Mouse (Mus musculus) heart, postnatal 25 days (tissue): ENCODE data around the gene Podxl. TPM values are rescaled to one million over a fixed set of nuclear protein-coding genes. Genes with fewer than 3 reads are reported as not detected.

Experiments
- DNase-seq: peaks from one replicate; pipeline ENCODE4 v3.0.0; 2022; ENCODE audit warnings: low spot score
- intact Hi-C: fragments of 180-260 bp; cut with DNase I; formaldehyde crosslinking; loops from one replicate; pipeline ENCODE4 v1.15.1; 2025
- total RNA-seq, 2 experiments: library from RNA; stranded (reverse); gene quantifications; 2 replicates each; pipeline ENCODE4 v1.2.3; 2021

Podxl gene
- 10 to 100 TPM; 77.2 to 94.5 TPM for total RNA-seq

DNA sequence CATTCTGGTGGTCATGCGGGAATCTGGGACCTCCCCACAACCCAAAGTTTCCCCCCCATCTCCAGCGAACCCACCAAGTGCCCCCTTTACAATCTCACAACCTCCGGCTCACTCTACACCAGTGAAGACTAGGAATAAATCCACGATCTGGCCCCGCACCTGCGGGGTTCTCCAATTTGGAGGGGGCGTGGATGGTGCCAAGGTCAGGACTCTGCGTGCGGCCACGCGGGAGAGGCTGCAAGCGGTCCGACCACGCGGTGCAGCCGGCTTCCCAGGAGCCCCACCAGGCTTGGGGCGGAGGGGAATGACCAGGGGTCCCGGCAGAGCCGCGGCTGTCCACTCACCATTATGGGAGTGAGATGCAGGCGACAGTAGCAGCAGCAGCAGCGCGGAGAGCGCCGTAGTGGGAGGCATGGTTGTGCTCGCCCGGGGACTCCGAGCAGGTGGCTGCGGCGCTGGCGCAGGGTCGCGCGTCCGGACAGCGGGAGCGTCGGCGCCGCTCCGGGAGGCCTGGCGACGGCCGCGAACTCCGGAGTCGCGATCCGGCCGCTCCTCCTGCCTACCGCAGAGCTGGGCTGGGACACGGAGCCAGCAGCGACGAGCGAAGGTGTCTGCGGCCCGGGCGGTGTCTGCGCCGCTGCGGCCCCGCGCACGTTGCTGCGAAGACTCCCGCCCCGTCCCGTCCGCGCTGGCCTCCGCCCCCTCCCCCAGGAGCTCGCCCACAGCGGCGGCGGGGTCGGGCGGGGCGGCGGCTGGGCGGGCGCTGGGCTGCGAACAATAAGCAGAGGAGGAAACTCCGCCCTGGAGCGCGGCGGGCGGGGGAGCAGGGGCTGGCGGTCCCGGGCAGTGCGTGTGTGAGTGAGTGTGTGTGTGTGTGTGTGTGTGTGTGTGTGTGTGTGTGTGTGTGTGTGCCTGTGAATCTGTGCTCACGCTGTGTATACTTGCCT, at the start of gene Podxl:
Gene Podxl, minus strand, starts transcription at position 747 of the 947 bp plus-strand sequence.
- peak; percentile 82 for DNase-seq
- intact Hi-C loops, result loop anchor here (2.0 to 5.0 kb wide), 3 partner anchors 35 to 75 kb away; no protein-coding TSS in a partner anchor

DNA sequence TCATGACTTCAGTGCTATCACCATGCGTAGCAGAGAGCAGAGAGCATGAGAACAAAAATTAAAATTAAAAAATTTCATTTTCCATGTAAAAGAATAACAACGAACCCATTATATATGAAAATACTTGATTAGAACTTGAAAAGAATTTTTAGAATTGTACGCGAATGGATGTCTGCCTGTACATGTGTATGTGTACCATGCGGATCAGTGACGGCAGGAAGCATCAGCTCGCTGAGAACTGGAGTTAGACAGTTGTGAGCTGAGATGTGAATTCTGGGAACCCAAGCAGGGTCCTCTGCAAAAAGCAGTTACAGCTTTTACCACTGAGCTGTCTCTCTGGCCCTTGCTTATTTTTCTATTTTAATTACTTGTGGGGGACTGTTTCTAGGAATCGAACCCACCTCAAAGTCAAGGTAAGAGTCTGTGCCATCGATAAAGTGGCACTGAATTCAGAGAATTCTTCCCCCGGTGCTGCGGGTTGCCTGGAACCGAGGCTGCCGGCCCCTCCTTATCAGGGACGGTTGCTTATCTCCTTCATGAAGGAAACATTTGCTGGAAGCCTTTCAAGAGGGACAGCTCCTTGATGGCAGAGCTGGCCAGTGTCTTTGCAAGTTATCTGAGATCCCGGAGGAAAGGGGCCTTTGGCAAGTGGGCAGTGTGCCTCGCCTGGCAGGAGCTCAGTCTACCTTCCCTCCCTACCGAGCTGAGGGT, 48.9 kb upstream of the Podxl start:
- no peak for DNase-seq
- intact Hi-C loops, result no loop called here

DNA sequence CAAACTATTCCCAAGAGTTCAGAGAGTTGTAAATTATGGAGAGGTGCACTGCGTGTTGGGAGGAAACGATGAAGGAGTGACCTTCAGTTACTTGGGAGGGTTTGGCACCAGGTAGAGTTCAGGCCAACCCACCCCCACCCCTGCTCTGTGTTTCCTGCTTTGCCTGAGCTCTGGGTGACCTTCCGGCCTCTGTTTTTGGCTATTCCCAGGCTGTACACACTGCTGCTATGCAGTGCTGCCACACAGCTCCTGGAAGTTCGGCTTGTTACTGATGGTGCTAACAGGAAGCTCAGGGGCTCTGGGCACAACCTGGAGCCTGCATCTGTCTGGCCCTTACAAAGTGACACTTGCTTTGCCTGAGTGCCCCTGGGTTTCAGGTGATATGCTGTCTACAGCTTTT, 42.6 kb upstream of the Podxl start:
- intact Hi-C loops, result no loop called here
- DNase-seq, result no peak

DNA sequence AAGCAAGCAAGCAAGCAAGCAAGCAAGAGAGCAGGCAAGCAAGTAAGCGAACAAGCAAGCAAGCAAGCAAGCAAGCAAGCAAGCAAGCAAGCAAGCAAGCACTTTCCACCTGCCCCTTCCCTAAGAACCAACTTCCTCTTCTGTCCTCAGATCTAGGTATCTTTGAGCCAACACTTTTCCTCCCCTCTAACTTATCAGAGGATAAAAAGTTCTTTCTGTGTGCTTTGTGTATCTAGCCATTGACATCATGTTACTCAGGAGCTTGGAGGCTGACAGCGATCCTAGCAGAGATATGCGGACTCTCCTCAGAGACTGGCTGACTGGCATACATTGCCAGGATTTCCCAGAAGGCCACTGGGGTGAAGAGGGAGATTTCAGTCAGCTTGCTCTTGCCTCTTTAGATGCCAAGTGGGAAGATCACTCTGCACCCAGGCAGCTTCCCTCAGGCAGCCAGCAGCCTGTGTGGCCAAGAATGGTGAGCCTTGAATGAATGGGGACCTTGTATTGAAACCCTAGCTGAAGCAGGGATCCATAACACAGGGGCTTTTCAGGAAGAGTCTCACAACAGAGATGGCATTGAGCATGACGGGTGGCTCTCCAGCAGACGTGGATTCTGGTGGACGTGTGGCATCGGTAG, 41.0 kb upstream of the Podxl start:
- no peak for DNase-seq
- intact Hi-C loops, result no loop called here

DNA sequence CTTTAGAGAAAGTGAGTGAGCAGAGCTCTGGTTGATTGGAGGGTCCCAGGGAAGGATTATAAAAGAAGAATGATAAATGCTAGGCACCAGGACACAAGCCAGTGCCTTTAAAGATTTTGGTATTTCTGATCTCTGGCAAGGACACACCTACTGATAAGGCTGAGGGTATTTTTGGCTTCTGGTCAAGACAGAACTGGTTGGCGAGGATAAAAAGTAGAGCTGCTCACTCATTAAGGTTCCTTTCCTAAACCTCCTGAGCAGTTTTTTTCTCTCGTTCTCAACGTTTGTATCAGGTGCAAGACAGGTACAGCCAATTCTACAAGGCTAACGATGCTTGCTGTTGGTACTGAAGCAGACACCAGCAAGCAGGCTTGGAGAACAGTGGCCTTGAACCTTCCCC, 38.7 kb upstream of the Podxl start:
- intact Hi-C loops, result no loop called here
- no peak for DNase-seq

DNA sequence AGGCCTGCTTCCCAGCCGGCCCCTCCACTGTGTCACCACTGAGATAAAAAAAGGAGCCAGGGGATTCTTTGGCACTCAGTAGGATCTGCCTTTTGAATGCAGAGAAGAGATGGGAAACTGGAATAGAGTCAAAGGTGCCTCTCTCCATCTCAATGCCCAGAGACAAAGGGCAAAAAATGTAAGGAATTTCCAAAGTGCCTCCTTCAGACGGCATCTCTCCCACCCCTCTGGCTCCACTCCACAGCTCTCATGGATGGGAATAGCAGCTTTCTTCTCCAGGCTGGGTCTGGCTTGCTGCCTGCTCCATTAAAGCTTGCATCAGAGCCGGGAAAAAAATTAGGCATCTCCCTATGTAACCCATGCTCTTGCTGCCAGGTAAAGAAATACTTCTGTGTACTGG, 37.4 kb upstream of the Podxl start:
- DNase-seq, result no peak
- intact Hi-C loops, result no loop called here

DNA sequence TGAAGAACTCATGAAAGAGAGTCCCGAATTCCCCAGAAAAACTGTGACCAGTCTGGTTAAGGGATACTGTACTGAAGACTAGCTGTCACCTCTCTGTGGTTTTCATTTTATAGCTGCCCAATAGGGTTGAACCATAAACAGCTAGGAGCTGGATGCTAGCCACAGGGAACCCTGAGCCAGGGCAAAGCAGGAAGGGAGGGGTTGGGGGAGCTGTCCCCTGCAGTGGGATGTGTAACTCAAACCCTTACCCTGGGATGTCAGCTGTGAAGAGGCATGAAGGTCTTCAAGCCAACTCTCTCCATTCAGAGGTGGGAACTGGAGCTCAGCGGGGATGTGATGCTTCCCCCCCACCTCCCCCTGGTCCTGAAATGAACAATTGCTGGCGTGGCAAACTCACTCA, 36.1 kb upstream of the Podxl start:
- intact Hi-C loops, result no loop called here
- DNase-seq, result no peak

DNA sequence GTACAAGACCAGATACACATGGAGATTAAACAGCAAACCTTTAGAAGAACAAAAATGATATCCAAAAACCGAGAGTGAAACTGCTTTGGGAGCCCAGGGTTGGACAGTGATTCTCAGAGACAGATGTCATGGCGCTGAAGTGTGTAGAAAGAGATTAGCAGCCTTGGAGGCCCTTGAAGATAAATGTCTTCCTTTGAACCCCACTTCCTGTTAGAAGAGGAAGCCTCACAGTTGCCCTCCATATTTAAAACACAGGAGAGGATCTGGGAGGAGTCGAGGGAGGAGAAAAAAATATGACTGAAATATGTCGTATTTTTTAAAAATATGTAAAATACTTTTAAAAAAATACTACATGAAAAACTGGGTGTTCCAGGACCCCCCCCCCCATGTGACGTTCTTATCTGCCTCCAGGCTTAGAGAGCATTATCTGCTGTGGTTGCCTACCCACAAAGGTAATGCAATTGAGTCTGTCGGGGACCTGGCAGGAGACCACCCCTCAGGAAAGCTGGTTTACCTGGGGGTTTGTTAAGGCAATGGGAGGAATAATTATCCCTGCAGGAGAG, 34.6 kb upstream of the Podxl start:
- intact Hi-C loops, result no loop called here
- DNase-seq, result no peak

DNA sequence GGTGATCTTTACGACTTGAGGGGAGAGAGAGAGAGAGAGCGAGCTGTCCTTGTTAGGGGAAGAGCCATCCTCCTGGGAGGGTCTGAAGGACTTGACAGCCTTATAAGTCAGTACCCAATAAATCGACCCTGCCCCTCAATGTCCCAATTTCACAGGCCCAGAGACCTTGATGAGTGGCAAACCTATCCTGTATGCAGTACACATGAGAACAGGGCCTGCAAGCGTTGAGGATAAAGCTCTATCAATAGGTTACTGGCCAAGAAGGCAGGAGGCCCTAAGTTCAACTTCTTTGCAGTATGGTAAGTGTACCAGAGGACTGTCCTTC, 33.3 kb upstream of the Podxl start:
- no peak for DNase-seq
- intact Hi-C loops, result no loop called here

DNA sequence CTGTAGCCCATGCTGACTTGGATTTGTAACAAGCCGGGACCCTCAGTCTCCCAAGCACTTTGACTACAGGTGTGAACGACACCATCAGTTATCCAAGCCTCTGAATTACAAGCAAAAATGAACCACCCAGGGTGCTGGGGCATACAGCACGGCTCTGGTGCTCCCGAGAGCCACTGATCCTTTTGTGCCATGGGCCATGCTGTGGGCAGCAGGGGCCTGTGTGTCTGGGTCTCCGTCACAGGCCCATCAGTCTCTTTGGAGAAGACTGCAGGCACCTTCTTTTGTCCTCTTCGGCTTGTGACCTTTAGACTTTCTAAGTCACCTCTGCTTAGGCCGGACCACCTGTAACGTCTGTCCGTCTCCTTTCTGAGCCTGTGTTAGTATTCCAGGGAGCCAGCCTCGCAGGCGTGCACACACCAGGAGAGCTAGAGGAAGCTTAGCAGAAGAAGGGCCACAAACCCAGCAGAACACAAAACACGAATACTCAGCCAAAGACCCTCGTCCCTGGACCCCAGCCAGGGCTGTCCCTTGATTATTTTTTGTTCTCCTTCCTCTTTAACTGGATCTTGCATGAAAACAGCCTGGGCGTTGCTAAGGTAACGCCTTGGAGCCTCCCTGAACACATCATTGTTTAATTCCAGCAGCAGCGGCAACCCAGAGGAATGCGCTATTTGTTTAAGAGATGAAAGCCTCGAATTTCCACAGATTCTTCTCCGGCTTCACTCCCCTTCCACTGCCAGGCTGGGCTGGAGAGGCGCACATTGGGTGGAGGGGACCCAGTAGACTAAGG, 32.8 kb upstream of the Podxl start:
- peak; percentile 55 for DNase-seq
- intact Hi-C loops, result no loop called here

DNA sequence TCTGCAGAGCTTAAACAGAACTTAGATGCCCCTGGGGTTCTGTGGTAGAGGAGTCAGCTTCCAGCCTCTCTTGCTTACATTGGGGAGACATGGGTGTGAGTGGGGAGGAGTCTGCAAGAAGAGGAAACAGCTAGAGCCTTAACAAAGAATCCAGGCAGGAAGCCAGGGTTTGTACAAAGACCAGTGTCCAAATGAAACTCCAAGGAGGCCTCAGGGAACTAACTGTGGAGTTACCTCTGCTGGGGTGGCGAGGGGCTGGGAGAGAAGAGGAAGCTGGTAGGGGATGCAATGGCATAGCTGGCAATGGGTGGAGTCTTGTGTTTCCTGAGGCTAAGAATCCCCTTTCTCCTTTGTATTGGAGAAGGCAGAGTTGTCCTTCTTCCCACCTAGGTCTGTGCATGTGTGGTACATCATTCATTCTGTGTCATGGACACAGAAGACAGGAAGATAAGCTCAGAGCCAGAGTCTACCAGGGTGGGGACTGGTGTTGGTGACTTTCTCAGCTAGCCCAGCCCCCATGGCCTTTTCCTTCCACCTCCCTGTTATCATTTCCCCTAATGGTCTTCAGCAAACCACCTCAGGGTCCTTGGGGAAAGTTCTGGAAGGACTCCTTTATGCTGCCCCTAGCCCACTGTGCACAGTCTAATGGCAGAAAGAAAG, 28.9 kb upstream of the Podxl start:
- no peak for DNase-seq
- intact Hi-C loops, result loop anchor here (5.0 kb wide), 1 partner anchor 45 kb away; no protein-coding TSS in a partner anchor

DNA sequence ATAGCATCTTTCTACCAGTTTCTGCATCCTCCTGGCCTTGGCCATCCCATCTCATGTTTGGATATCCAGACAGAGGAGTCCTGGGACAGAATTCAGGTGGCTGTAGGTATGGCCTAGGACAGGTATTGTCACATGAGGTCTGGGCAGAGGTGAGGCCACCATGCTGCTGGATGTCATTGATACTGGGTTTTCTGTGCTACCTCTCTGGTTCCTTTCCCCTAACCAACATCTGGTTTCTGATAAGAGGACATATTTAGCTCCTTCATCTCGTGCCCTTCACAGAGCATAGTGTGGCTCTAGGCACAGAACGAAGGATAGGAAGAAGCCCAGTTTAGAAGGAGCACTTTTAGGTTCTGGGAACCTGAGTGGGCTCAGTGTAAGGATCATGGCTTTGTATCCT, 28.3 kb upstream of the Podxl start:
- intact Hi-C loops, result loop anchor here (5.0 kb wide), 1 partner anchor 45 kb away; no protein-coding TSS in a partner anchor

DNA sequence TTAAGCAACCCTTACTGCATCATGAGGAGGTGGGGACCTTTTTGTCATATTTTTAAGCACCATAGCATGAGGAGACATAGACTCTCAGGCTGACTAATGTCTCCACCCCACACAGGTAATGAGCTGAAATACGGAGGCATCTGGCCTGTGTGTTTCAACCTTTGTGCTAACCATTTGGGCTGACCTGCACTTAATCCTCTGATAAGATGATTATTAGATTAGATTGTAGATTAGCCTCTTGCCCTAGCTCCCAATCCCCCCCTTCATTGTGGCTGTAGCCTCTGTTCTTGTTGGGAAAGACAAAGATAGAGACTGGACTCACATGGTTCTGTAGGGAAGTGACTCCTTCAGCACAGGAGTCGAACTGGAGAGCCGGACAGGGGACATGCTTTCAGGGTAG, 27.9 kb upstream of the Podxl start:
- intact Hi-C loops, result loop anchor here (2.0 to 5.0 kb wide), 2 partner anchors 25 to 46 kb away; no protein-coding TSS in a partner anchor
- DNase-seq, result no peak

More for the DNA sequence above, 28.3 kb upstream of the Podxl start:
- no peak for DNase-seq

DNA sequence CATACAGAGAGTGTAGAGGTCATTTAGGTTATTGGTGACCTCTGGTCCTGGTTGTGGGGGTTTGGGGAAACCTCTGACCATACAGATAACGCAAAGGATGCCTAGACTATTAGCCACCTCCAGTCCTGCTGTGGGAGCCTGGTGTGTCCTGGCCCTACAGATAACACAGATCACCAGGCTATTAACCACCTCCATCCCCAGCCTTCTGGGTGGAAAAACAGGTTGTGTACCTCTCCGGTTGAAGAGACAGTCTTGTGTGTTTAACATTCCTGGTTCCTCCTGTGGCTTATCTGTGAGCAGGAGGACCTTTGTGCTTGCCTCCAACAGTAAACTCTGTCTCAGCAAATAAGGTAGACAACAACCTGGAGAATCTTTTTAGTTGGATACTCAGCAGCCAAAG, 27.0 kb upstream of the Podxl start:
- intact Hi-C loops, result loop anchor here (2.0 to 5.0 kb wide), 2 partner anchors 26 to 47 kb away; no protein-coding TSS in a partner anchor
- DNase-seq, result no peak

DNA sequence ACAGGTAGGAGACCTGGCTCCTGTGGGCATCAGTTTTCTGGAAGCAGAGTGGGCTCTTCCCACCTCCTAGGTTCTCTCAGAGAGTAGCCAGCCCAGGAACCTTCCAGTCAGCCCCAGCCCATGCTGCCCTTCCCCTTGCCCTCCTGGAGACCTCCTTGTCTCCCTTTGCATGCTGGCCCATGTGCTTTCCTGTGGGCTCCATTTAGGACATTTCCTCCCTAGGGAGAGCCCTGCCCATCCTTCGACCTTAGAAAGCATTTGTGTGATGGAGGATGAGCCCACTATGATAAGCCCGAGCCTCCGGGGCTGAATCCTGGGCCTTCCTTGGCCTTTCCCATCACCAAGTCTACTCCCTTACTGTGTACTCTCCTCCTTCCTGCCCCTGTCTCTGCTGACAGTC, 25.5 kb upstream of the Podxl start:
- peak; percentile 42 for DNase-seq
- intact Hi-C loops, result no loop called here

DNA sequence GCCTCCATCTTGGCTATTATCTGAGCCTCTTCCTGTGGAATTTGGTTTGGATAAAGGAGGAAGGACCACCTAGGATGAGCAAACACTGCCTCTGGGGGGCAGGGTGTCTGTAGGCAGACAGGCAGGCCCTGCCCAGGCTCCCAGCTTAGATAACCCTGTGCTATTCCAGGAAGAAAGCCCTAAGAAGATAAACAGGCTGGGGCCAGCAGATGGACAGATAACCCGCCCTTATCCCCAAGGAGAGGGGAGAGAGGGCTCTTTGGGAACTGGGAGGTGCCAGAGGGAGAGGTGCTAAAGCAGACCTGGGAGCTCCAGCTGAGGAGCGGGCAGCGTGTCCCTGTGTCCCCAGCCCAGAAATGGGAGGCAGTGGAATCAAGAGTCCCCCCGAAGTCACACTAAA, 23.9 kb upstream of the Podxl start:
- DNase-seq, result no peak
- intact Hi-C loops, result no loop called here

DNA sequence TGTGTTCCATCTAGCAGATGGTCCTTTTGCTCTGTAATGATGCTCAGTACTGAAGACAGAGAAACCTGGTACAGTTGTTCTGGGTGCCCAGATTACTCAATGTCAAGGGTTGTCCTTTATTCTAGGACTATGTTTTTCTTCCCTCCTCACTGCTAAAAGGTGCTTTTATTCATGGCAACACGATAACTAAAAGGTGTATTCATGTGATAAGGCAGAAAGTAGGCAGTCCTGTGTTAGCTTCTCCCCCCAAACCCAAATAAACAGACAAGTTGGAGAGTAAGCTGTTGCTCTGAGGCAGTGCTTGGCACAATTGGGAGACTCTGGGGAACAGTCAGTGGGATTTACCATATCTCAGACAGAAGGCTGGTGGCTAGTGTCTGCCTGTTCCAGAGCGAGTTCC, 22.3 kb upstream of the Podxl start:
- DNase-seq, result no peak
- intact Hi-C loops, result no loop called here

DNA sequence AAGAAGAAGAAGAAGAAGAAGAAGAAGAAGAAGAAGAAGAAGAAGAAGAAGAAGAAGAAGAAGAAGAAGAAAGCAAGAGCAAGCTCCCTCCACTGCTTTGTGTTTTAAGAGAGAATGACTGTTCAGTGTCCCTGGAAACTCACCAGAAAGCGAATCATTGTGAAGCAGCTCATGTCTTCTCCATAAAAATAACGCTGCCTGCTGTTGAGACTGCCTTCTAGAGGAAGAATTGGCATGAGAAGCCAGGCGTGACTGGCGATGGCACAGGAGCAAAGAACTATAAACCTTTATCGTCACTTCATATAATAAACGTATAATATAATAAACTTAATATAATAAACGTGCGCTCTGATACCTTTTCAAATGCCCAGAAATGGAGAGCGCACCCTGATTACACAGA, 12.4 kb upstream of the Podxl start:
- intact Hi-C loops, result no loop called here
- no peak for DNase-seq

DNA sequence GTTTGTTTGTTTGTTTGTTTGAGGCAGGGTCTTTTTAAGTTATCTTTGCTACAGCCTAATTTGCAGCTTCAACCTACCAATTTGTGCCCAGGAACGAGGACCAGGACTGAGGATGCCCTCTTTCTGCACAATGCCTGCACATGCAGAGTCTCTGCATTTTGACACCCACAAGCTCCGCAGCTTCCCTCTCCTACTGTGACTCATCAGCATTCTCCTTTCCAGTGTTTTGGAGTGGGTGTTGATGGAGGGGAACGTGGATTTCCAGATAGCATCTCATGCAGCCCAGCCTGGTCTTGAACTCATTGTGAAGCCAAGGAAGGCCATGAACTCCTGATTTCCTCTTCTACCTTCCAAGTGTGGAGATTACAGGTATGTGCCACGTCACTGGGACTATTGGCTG, 11.3 kb upstream of the Podxl start:
- DNase-seq, result no peak
- intact Hi-C loops, result no loop called here
